Mouse (Mus musculus) E14TG2a.4 (cell line): ENCODE measurements around the gene Zfp467.

Source experiments
- CTCF ChIP-seq: conservative IDR thresholded peaks from 2 replicates; pipeline ENCODE4 v1.5.1; 2014; ENCODE audit warnings: low read length
- POU5F1 ChIP-seq: IDR thresholded peaks from 2 replicates; pipeline ENCODE4 v1.6.1; 2014; ENCODE audit warnings: low read length, borderline replicate concordance

DNA sequence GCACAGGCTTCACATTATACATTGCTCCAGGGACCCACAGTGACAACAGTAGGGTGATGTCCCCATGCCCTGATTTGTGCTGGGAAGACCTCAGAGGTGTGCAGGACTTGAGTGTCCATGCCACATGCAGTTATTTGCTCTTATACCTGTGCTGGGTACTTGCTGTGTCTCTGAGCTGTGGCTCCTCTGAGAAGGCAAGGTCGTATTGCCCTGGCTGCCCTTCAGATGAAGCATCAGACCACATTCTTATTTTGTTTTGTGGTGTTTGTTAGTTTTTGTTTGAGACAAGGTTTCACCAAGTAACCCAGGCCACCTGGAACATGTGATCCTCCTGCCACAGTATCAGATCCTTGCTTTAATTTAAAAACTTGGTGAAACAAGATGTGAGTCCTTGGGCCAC lies 30.7 kb downstream of the Zfp467 start:
- TF ChIP-seq CTCF (no peak), POU5F1 (no peak)
